In genomic region chr12:89513759-89514158, GRCm38 (mm10) we compare ENCODE assay signal across 9 mouse cellular contexts.
DNase-seq lines count a peak whose midpoint lies in the region; ATAC-seq and TF ChIP-seq lines count a peak whose summit lies in the region.
"Had no signal": no experiment of that assay in that cellular context is flagged by ENCODE, and none has a peak within 500 bp of the region (broad histone marks: within the 10 kb centered on the region; RNA-seq: fewer than 3 reads in every experiment).

No protein-coding gene starts in this region.

- H3K9ac ChIP-seq in liver, embryonic 14.5 days (replicated peaks) = no peak overlapping the region
- no peak overlapping the region for H3K9ac ChIP-seq in liver, embryonic 11.5 days (ENCODE audit: low read depth, low read length)

- no peaks in the 10 kb centered on the region for H3K27me3 ChIP-seq in liver, embryonic 14.5 days (ENCODE audit: control insufficient read depth, insufficient read depth, low read length)
- H3K27me3 ChIP-seq in liver, embryonic 11.5 days (replicated peaks; ENCODE audit: control insufficient read depth, insufficient read depth, low read length) = no peaks in the 10 kb centered on the region

- H3K4me2 ChIP-seq in liver, embryonic 14.5 days (ENCODE audit: low read depth) = no peak overlapping the region
- no peak overlapping the region for H3K4me2 ChIP-seq in liver, embryonic 11.5 days

- intact Hi-C loops in heart, postnatal 14 days (cut with DNase I) = no loop called here

- peak in 1 of 3 experiments; percentile 5 for DNase-seq in liver, embryonic 14.5 days (ENCODE audit: low read depth in 3 of 3, low spot score in 3 of 3)
- DNase-seq in liver, embryonic 11.5 days (ENCODE audit: low spot score) = no peak
- DNase-seq in T-cell, adult 2 months (ENCODE audit: low spot score) = peak; percentile 1
- DNase-seq in heart, postnatal 14 days = peak; percentile 6 to 42
- DNase-seq in left cerebral cortex, adult 9 months (ENCODE audit: low spot score in 2 of 2) = peak; percentile 20 to 76
- peak; percentile 83 for DNase-seq in retina, embryonic 14.5 days (ENCODE audit: low spot score)
- DNase-seq in spleen, postnatal 36 days (ENCODE audit: low spot score in 2 of 2) = no peak

- no peaks in the 10 kb centered on the region for H3K4me1 ChIP-seq in liver, embryonic 14.5 days (replicated peaks; ENCODE audit: control insufficient read depth in 2 of 2, insufficient read depth in 2 of 2, low read length in 1 of 2)
- H3K4me1 ChIP-seq in liver, embryonic 11.5 days (replicated peaks; ENCODE audit: control insufficient read depth, insufficient read depth, low read length) = no peaks in the 10 kb centered on the region

- 32% methylated on average over 7 of the region's 7 CpGs for WGBS in liver, embryonic 14.5 days (ENCODE audit: insufficient replicate concordance)
- 40% methylated on average over 7 of the region's 7 CpGs for WGBS in liver, embryonic 11.5 days

- TF ChIP-seq CTCF in liver, embryonic 14.5 days (IDR thresholded peaks at IDR 0.05; ENCODE audit: low read depth) = peak; percentile 68

- no peaks in the 10 kb centered on the region for H3K9me3 ChIP-seq in liver, embryonic 14.5 days (ENCODE audit: control insufficient read depth, low read length)
- no peaks in the 10 kb centered on the region for H3K9me3 ChIP-seq in liver, embryonic 11.5 days (ENCODE audit: control insufficient read depth, low read length)

- H3K27ac ChIP-seq in liver, embryonic 14.5 days = no peak overlapping the region
- no peak overlapping the region for H3K27ac ChIP-seq in liver, embryonic 11.5 days (ENCODE audit: low read depth, low read length)

- TF ChIP-seq EP300 in liver, embryonic 14.5 days (IDR thresholded peaks at IDR 0.05; ENCODE audit: low read depth) = no peak

- H3K36me3 ChIP-seq in liver, embryonic 14.5 days (replicated peaks; ENCODE audit: control insufficient read depth, insufficient read depth, low read depth) = no peaks in the 10 kb centered on the region
- no peaks in the 10 kb centered on the region for H3K36me3 ChIP-seq in liver, embryonic 11.5 days (ENCODE audit: control insufficient read depth, insufficient read depth, low read length)

- H3K4me3 ChIP-seq in liver, embryonic 14.5 days (ENCODE audit: insufficient read depth in 1 of 2, low read depth in 2 of 2, low read length in 2 of 2) = no peak overlapping the region
- no peak overlapping the region for H3K4me3 ChIP-seq in liver, embryonic 11.5 days (ENCODE audit: low read depth, low read length)
- H3K4me3 ChIP-seq: myocyte had no signal

- no peak for ATAC-seq in liver, embryonic 14.5 days (ENCODE audit: insufficient read depth)
- no peak for ATAC-seq in liver, embryonic 11.5 days (replicated peaks; ENCODE audit: low FRiP score)
- ATAC-seq in common myeloid progenitor, adult 5-6 weeks (replicated peaks; ENCODE audit: low read depth, poor library complexity, severe bottlenecking) = peak; percentile 95

Comparison
In these comparisons a context has a peak if more than half of its experiments do, and no peak if none do; other contexts are left out.
1. DNase-seq: peak in T-cell, adult 2 months (single experiment), heart, postnatal 14 days (2 of 2), left cerebral cortex, adult 9 months (2 of 2) and retina, embryonic 14.5 days (single experiment); none in liver, embryonic 11.5 days (single experiment) and spleen, postnatal 36 days (0 of 2).